Mouse (Mus musculus) midbrain, embryonic 16.5 days (tissue): ENCODE results near the gene Gm13288. TPM values are rescaled to one million over a fixed set of nuclear protein-coding genes. Genes with fewer than 3 reads are reported as not detected.
"Not testable (repeated sequence)": the region's sequence is repeated elsewhere in the genome, so short reads cannot be mapped to it uniquely, and the experiment has no call there.

Experiments used
- ATAC-seq: fragments of 200-750 bp; cut with Nextera tagmentation; 2 replicates; pipeline ENCODE4 v1.8.0; 2017; ENCODE audit warnings: moderate TSS enrichment
- H3K27ac ChIP-seq: fragments of 300-500 bp; sonication (generic); 2 replicates; pipeline ENCODE4 v1.5.1; 2014; ENCODE audit warnings: mild to moderate bottlenecking, low read length, mixed read lengths
- H3K27me3 ChIP-seq: fragments of 300-500 bp; sonication (generic); 2 replicates; pipeline ENCODE4 v1.6.1; 2014; ENCODE audit warnings: low read depth, low read length, mixed read lengths; ENCODE audit not compliant: control insufficient read depth, insufficient read depth
- H3K36me3 ChIP-seq: fragments of 300-500 bp; sonication (generic); 2 replicates; pipeline ENCODE4 v1.6.1; 2014; ENCODE audit warnings: mild to moderate bottlenecking, low read length, moderate library complexity, mixed read lengths; ENCODE audit not compliant: control insufficient read depth, insufficient read depth
- H3K4me1 ChIP-seq: fragments of 300-500 bp; sonication (generic); 2 replicates; pipeline ENCODE4 v1.6.1; 2014; ENCODE audit warnings: mild to moderate bottlenecking, low read length, mixed read lengths; ENCODE audit not compliant: control insufficient read depth, insufficient read depth
- H3K4me2 ChIP-seq: fragments of 300-500 bp; sonication (generic); 2 replicates; pipeline ENCODE4 v1.6.1; 2014; ENCODE audit warnings: mild to moderate bottlenecking, low read length, mixed read lengths
- H3K4me3 ChIP-seq: fragments of 300-500 bp; sonication (generic); 2 replicates; pipeline ENCODE4 v1.5.1; 2014; ENCODE audit warnings: low read depth, mild to moderate bottlenecking, low read length, moderate library complexity, mixed read lengths
- H3K9ac ChIP-seq: fragments of 300-500 bp; sonication (generic); 2 replicates; pipeline ENCODE4 v1.6.1; 2014; ENCODE audit warnings: low read depth, low read length, mixed read lengths
- H3K9me3 ChIP-seq: fragments of 300-500 bp; sonication (generic); replicated peaks from 2 replicates; pipeline ENCODE4 v1.6.1; 2014; ENCODE audit warnings: mild to moderate bottlenecking, low read length, mixed read lengths; ENCODE audit not compliant: control insufficient read depth, poor library complexity, severe bottlenecking
- WGBS: fragments of 180-500 bp; shearing (Covaris S2); extraction: QIAGEN DNeasy Blood & Tissue Kit; methylation state at CpG from one replicate; pipeline ENCODE4 v1.1.7; 2014; 5-methylcytosine and 5-hydroxymethylcytosine counted together
- polyA plus RNA-seq: library from polyadenylated mRNA; unstranded; fragments of >200 nt; fragmentation: Nextera tagmentation; extraction: Ambion mirVana; gene quantifications from 2 replicates; pipeline ENCODE4 v1.2.1, GENCODE M21; 2015

Gm13288 gene
- polyA plus RNA-seq, 1 experiment from 2014 or later, result not detected

DNA sequence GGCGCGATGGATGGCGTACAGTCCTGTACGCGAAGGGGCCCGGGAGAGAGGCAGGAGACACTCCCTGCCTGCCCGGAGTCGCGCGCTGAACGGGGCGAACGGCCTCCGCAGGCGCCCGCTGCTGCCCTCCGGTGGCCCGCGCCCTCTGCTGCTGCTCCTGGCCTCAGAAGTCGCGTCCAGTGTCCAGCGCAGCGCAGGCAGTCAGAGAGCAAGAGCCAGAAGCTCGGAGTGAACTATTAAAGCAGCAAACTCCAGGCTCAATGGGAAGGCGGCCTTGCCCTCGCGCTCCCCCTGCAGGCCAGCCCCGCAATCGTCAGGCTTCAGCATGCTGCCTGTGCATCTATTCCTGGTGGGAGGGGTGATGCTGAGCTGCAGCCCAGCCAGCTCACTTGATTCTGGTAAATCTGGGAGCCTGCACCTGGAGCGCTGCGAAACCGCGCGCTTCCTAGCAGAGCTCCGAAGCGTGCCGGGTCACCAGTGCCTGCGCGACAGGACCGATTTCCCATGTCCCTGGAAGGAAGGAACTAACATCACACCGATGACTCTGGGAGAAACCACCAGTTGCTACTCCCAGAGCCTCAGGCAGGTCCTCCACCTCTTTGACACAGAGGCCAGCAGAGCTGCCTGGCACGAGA, 41.8 kb upstream of the Gm13288 start:
- not testable (repeated sequence) for ATAC-seq, H3K36me3 ChIP-seq

DNA sequence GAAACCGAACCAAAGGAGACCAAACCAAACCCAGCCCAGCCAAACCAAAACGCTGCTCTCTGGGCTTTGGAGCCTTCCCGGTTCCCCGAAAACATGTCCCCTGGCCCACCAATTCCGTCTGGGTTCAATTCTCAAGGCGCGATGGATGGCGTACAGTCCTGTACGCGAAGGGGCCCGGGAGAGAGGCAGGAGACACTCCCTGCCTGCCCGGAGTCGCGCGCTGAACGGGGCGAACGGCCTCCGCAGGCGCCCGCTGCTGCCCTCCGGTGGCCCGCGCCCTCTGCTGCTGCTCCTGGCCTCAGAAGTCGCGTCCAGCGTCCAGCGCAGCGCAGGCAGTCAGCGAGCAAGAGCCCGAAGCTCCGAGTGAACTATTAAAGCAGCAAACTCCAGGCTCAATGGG, 31.8 kb upstream of the Gm13288 start, which contains the start of gene Gm13290:
Gm13290 (plus strand) TSS at position 301 of the 400 bp plus-strand sequence.
- H3K9ac ChIP-seq, H3K4me3 ChIP-seq, H3K4me1 ChIP-seq, H3K27me3 ChIP-seq, H3K27ac ChIP-seq, H3K36me3 ChIP-seq, H3K4me2 ChIP-seq, H3K9me3 ChIP-seq, ATAC-seq: not testable (repeated sequence)
- WGBS, result no CpG with 5 or more reads among the region's 32 CpGs

More for the DNA sequence above, 41.8 kb upstream of the Gm13288 start:
- not testable (repeated sequence) for H3K27me3 ChIP-seq, H3K9me3 ChIP-seq, H3K9ac ChIP-seq, H3K27ac ChIP-seq, H3K4me1 ChIP-seq
- Histone ChIP-seq H3K4me3 (peak overlapping the region; percentile 34), H3K4me2 (peak overlapping the region; percentile 60)
- WGBS, result 5% methylated on average over 21 of the region's 42 CpGs

DNA sequence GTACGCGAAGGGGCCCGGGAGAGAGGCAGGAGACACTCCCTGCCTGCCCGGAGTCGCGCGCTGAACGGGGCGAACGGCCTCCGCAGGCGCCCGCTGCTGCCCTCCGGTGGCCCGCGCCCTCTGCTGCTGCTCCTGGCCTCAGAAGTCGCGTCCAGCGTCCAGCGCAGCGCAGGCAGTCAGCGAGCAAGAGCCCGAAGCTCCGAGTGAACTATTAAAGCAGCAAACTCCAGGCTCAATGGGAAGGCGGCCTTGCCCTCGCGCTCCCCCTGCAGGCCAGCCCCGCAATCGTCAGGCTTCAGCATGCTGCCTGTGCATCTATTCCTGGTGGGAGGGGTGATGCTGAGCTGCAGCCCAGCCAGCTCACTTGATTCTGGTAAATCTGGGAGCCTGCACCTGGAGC, 28.7 kb upstream of the Gm13288 start, which contains the start of gene Gm13289:
Gm13289 (plus strand) TSS at position 301 of the 400 bp plus-strand sequence.
- not testable (repeated sequence) for H3K4me3 ChIP-seq, H3K27ac ChIP-seq, H3K4me1 ChIP-seq, ATAC-seq, H3K9me3 ChIP-seq, H3K27me3 ChIP-seq, H3K4me2 ChIP-seq, H3K9ac ChIP-seq, H3K36me3 ChIP-seq
- no CpG with 5 or more reads among the region's 29 CpGs for WGBS

DNA sequence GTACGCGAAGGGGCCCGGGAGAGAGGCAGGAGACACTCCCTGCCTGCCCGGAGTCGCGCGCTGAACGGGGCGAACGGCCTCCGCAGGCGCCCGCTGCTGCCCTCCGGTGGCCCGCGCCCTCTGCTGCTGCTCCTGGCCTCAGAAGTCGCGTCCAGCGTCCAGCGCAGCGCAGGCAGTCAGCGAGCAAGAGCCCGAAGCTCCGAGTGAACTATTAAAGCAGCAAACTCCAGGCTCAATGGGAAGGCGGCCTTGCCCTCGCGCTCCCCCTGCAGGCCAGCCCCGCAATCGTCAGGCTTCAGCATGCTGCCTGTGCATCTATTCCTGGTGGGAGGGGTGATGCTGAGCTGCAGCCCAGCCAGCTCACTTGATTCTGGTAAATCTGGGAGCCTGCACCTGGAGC, 25.8 kb upstream of the Gm13288 start, which contains the start of gene Gm13272:
Gm13272 (plus strand) TSS at position 301 of the 400 bp plus-strand sequence.
- ATAC-seq, H3K27ac ChIP-seq, H3K9me3 ChIP-seq, H3K27me3 ChIP-seq, H3K4me1 ChIP-seq, H3K36me3 ChIP-seq, H3K4me3 ChIP-seq, H3K4me2 ChIP-seq, H3K9ac ChIP-seq: not testable (repeated sequence)
- no CpG with 5 or more reads among the region's 29 CpGs for WGBS

DNA sequence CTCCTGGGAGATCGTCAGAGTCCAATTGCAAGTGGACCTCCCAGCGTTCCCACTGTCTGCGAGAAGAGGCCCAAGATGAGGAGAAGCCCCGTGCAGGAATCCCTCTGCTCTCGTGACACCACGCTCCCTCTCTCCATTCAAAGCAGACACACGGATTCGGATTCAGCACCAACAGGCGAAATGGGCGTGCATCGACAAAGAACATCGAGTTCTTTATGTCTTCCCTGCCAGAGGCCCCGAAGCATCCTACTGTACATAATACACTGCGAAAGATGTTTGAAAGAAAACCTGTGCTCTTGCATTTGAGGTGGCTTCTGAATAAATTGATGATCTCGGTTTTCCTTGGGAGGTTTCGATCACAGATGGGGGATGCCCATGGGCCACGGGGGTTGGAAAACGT, 25.0 kb upstream of the Gm13288 start:
- not testable (repeated sequence) for H3K36me3 ChIP-seq, H3K4me2 ChIP-seq, ATAC-seq, H3K9ac ChIP-seq, H3K4me1 ChIP-seq, H3K27me3 ChIP-seq, H3K27ac ChIP-seq, H3K9me3 ChIP-seq, H3K4me3 ChIP-seq
- 46% methylated on average over 15 of the region's 18 CpGs for WGBS

DNA sequence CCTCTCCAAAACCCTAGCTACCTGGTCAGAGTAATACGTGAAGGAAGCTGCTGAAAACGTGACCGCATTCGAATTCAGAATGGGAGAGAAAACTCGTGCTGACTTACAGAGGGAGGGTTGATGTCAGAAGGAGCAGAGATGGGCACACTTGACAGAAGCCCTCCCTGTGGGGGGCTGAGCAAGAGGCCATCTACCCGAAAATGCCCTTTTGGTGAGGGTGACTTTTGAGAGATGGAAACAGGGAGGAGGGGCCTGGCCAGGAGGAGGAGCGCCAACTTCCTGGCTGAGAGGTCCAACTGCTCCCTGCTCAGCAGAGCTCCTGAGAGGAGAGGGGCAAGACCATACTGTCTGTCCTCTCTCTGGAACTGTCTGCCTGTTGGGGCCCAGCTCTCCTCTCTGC, 23.5 kb upstream of the Gm13288 start, which contains the start of gene Ifnz:
Ifnz (plus strand) TSS at position 301 of the 400 bp plus-strand sequence.
- not testable (repeated sequence) for H3K27me3 ChIP-seq, H3K9me3 ChIP-seq, H3K36me3 ChIP-seq, ATAC-seq, H3K4me3 ChIP-seq, H3K4me1 ChIP-seq, H3K27ac ChIP-seq, H3K9ac ChIP-seq
- 31% methylated on average over 4 of the region's 7 CpGs for WGBS
- peak within 1 kb of the TSS; percentile 36; the same call in 1 of the 2 replicates for H3K4me2 ChIP-seq

DNA sequence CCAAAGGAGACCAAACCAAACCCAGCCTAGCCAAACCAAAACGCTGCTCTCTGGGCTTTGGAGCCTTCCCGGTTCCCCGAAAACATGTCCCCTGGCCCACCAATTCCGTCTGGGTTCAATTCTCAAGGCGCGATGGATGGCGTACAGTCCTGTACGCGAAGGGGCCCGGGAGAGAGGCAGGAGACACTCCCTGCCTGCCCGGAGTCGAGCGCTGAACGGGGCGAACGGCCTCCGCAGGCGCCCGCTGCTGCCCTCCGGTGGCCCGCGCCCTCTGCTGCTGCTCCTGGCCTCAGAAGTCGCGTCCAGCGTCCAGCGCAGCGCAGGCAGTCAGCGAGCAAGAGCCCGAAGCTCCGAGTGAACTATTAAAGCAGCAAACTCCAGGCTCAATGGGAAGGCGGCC, 23.0 kb upstream of the Gm13288 start:
- 0% methylated on average over 3 of the region's 31 CpGs for WGBS
- H3K4me3 ChIP-seq, H3K9me3 ChIP-seq, H3K27ac ChIP-seq, H3K4me1 ChIP-seq, ATAC-seq, H3K27me3 ChIP-seq, H3K36me3 ChIP-seq, H3K9ac ChIP-seq: not testable (repeated sequence)
- H3K4me2 ChIP-seq, result peak overlapping the region; percentile 36; the same call in 1 of the 2 replicates

DNA sequence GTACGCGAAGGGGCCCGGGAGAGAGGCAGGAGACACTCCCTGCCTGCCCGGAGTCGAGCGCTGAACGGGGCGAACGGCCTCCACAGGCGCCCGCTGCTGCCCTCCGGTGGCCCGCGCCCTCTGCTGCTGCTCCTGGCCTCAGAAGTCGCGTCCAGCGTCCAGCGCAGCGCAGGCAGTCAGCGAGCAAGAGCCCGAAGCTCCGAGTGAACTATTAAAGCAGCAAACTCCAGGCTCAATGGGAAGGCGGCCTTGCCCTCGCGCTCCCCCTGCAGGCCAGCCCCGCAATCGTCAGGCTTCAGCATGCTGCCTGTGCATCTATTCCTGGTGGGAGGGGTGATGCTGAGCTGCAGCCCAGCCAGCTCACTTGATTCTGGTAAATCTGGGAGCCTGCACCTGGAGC, 19.9 kb upstream of the Gm13288 start, which contains the start of gene Gm13276:
Gm13276 (plus strand) TSS at position 301 of the 400 bp plus-strand sequence.
- H3K4me3 ChIP-seq, H3K4me1 ChIP-seq, H3K27ac ChIP-seq, H3K9me3 ChIP-seq, H3K27me3 ChIP-seq, H3K4me2 ChIP-seq, H3K36me3 ChIP-seq, ATAC-seq, H3K9ac ChIP-seq: not testable (repeated sequence)
- no CpG with 5 or more reads among the region's 27 CpGs for WGBS

DNA sequence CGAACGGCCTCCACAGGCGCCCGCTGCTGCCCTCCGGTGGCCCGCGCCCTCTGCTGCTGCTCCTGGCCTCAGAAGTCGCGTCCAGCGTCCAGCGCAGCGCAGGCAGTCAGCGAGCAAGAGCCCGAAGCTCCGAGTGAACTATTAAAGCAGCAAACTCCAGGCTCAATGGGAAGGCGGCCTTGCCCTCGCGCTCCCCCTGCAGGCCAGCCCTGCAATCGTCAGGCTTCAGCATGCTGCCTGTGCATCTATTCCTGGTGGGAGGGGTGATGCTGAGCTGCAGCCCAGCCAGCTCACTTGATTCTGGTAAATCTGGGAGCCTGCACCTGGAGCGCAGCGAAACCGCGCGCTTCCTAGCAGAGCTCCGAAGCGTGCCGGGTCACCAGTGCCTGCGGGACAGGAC, 16.9 kb upstream of the Gm13288 start, which contains the start of gene Gm13277:
Gm13277 (plus strand) TSS at position 231 of the 400 bp plus-strand sequence.
- H3K4me3 ChIP-seq, H3K36me3 ChIP-seq, H3K9ac ChIP-seq, ATAC-seq, H3K4me2 ChIP-seq, H3K27me3 ChIP-seq, H3K27ac ChIP-seq, H3K4me1 ChIP-seq, H3K9me3 ChIP-seq: not testable (repeated sequence)
- no CpG with 5 or more reads among the region's 28 CpGs for WGBS
